Mouse (Mus musculus) lung, embryonic 16.5 days (tissue): Measurements from ENCODE around the gene Erc1. TPM values are rescaled to one million over a fixed set of nuclear protein-coding genes. Genes with fewer than 3 reads are reported as not detected.

Source experiments
- ATAC-seq: fragments of 200-750 bp; cut with Nextera tagmentation; 2 replicates; pipeline ENCODE4 v1.8.0; 2017; ENCODE audit warnings: low read depth, mild to moderate bottlenecking, moderate library complexity
- H3K27ac ChIP-seq: fragments of 300-500 bp; sonication (generic); 2 replicates; pipeline ENCODE4 v1.5.1; 2014; ENCODE audit warnings: mild to moderate bottlenecking, control low read depth, low read length
- H3K27me3 ChIP-seq: fragments of 300-500 bp; sonication (generic); 2 replicates; pipeline ENCODE4 v1.6.1; 2014; ENCODE audit warnings: low read depth, low read length, mixed read lengths; ENCODE audit not compliant: control insufficient read depth, insufficient read depth
- H3K36me3 ChIP-seq: fragments of 300-500 bp; sonication (generic); 2 replicates; pipeline ENCODE4 v1.6.1; 2014; ENCODE audit warnings: low read length; ENCODE audit not compliant: control insufficient read depth, insufficient read depth
- H3K4me1 ChIP-seq: fragments of 300-500 bp; sonication (generic); replicated peaks from 2 replicates; pipeline ENCODE4 v1.6.1; 2014; ENCODE audit warnings: low read length, mixed read lengths; ENCODE audit not compliant: control insufficient read depth, insufficient read depth
- H3K4me2 ChIP-seq: fragments of 300-500 bp; sonication (generic); 2 replicates; pipeline ENCODE4 v1.6.1; 2014; ENCODE audit warnings: low read depth, low read length, control low read depth
- H3K4me3 ChIP-seq: fragments of 300-500 bp; sonication (generic); 2 replicates; pipeline ENCODE4 v1.5.1; 2014; ENCODE audit warnings: mild to moderate bottlenecking, low read length, control low read depth
- H3K9ac ChIP-seq: fragments of 300-500 bp; sonication (generic); 2 replicates; pipeline ENCODE4 v1.6.1; 2014; ENCODE audit warnings: low read length, control low read depth
- H3K9me3 ChIP-seq: fragments of 300-500 bp; sonication (generic); 2 replicates; pipeline ENCODE4 v1.6.1; 2016; ENCODE audit warnings: low read length; ENCODE audit not compliant: control insufficient read depth
- WGBS: fragments of 180-500 bp; shearing (Covaris S2); extraction: QIAGEN DNeasy Blood & Tissue Kit; methylation state at CpG from one replicate; pipeline ENCODE4 v1.1.7; 2014; 5-methylcytosine and 5-hydroxymethylcytosine counted together
- polyA plus RNA-seq: library from polyadenylated mRNA; unstranded; fragments of >200 nt; fragmentation: Nextera tagmentation; extraction: Ambion mirVana; gene quantifications from 2 replicates; pipeline ENCODE4 v1.2.1, GENCODE M21; 2015

Erc1 gene
- polyA plus RNA-seq, 1 experiment from 2014 or later, result 14.2 TPM

DNA sequence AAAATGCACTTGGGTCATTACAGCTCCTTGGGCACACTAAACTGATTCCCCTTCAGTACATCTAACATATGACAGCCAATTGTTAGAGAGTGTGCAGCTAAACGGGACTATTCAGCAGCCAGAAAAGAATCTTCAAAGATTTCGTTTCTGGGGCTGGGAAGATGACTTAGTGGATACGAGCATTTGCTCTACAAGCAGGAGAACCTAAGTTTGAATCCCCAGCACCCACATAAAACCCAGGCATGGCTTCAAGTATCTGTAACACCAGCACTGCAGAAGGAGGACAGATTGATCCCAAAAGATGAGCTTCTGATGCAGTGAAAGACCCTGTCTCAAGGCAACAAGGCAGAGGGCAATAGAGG is 1.4 kb upstream of the Erc1 start:
- no peaks in the 10 kb centered on the region for H3K36me3 ChIP-seq
- no peak for ATAC-seq

DNA sequence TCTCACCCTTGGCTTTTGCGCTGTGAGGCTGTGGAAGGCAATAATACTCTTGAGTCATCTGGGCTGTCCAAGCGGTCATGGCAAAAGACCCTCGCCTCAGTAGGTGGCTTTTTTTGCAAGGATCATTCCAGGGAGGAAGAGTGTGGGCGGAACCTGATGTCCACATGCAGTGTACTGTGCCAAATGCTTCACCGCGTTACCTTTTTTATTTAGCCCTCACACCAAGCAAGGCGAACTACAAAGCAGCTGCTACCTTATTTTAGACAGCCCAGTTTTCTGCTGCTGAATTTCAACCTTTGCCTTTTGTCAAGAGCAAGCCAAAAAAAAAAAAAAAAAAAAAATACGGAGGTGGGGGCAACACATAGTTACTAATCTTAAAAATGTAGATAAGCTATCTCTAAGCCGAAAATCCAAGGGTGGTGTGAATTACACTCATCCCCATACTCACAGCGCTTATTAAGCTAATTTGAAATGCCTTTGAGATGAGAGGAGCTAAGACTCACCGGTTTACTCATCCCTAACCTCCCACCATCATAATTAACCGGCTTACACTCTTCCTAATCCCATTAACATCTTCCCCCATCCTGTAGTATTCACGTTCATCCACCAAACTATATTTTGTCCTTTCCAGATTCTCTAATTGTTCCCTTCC is 855 bp upstream of the Erc1 start:
- peak overlapping the region; percentile 97 for H3K4me3 ChIP-seq
- 12% methylated on average over 13 of the region's 13 CpGs for whole genome bisulfite sequencing
- no peaks in the 10 kb centered on the region for H3K36me3 ChIP-seq
- H3K4me2 ChIP-seq, result peak overlapping the region; percentile 81
- H3K9ac ChIP-seq, result peak overlapping the region; percentile 93
- no peaks in the 10 kb centered on the region for H3K9me3 ChIP-seq
- no peak for ATAC-seq
- H3K4me1 ChIP-seq, result peaks cover 13% of the 10 kb centered on the region
- H3K27me3 ChIP-seq, result no peaks in the 10 kb centered on the region
- H3K27ac ChIP-seq, result peak overlapping the region; percentile 96

More for the DNA sequence above, 1.4 kb upstream of the Erc1 start:
- H3K27ac ChIP-seq, result no peak overlapping the region
- WGBS, result 62% methylated on average over 3 of the region's 3 CpGs
- H3K4me3 ChIP-seq, result peak overlapping the region; percentile 97
- no peaks in the 10 kb centered on the region for H3K27me3 ChIP-seq
- peak overlapping the region; percentile 81; the same call in 1 of the 2 replicates for H3K4me2 ChIP-seq
- H3K4me1 ChIP-seq, result peaks cover 13% of the 10 kb centered on the region
- H3K9ac ChIP-seq, result peak overlapping the region; percentile 93; the same call in 1 of the 2 replicates
- H3K9me3 ChIP-seq, result no peaks in the 10 kb centered on the region

DNA sequence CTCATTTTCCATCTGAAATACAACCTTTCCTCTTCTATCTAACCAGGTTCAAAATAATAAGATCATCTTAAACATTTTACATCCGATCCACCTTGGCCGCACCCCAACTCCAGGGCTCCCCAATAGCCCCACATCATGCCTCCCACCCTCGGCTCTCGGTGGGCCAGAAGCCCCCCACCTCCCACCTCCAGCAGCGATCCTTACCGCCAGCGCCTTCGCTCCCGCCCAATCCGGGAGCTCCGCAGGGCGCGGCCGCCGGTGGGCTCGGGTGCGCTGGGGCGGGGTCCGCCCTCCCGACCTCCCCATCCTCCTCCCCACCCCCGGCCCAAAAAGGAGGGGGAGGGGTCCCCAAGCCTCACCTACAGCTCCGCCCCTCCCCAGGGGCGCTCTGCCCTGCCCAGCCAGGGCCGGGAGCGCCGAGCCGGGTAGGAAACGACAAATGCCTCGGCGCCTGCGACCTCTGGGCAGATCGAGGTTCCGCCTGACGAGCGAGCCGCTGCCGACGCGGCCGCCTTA is 391 bp downstream of the Erc1 start:
- peak; percentile 26 for ATAC-seq
- H3K4me1 ChIP-seq, result peaks cover 13% of the 10 kb centered on the region
- peak overlapping the region; percentile 96 for H3K27ac ChIP-seq
- peak overlapping the region; percentile 97 for H3K4me3 ChIP-seq
- no peaks in the 10 kb centered on the region for H3K27me3 ChIP-seq
- WGBS, result 0% methylated on average over 37 of the region's 40 CpGs
- H3K9ac ChIP-seq, result peak overlapping the region; percentile 93
- H3K36me3 ChIP-seq, result no peaks in the 10 kb centered on the region
- H3K9me3 ChIP-seq, result no peaks in the 10 kb centered on the region
- H3K4me2 ChIP-seq, result peak overlapping the region; percentile 92

DNA sequence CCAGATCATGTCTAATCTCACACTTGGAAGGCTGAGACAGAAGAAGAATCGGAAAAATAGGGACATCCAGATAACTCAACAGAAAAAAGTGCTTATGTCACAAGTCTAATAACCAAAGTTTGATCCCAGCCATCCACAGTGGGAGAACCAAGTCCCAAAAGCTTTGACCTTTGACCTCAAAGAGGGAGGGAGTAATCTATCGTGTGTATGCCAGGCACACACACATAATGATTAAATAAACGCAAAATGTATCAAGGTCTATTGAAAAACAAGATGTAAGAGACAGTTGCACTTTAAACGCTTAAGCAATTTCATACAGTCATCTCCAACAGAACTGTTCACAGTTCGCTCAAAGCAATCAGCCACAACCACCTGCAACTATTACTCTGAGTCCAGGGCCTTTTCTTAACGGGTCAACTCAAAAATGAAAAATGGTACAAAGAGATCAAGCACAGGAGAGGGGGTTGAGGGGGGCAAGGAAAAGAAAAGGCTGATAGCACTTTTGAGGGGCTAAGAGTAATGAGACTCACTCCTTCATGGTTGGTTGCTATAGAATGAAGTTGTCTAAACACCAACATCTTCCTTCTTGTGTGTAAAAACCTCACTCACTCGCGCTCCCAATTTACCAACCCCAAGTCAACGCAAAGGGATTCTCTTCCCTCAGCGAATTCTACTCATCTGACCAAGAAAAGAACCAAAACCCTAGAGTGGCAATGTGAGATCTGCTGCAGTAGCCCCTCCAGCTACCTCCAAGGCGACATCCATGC is 1.0 kb downstream of the Erc1 start:
- peak overlapping the region; percentile 96; the same call in 1 of the 2 replicates for H3K27ac ChIP-seq
- H3K9me3 ChIP-seq, result no peaks in the 10 kb centered on the region
- WGBS, result 20% methylated on average over 11 of the region's 11 CpGs
- H3K4me2 ChIP-seq, result peak overlapping the region; percentile 92
- H3K36me3 ChIP-seq, result no peaks in the 10 kb centered on the region
- no peak for ATAC-seq
- H3K9ac ChIP-seq, result peak overlapping the region; percentile 93
- peak overlapping the region; percentile 97 for H3K4me3 ChIP-seq
- no peaks in the 10 kb centered on the region for H3K27me3 ChIP-seq
- peaks cover 13% of the 10 kb centered on the region for H3K4me1 ChIP-seq

DNA sequence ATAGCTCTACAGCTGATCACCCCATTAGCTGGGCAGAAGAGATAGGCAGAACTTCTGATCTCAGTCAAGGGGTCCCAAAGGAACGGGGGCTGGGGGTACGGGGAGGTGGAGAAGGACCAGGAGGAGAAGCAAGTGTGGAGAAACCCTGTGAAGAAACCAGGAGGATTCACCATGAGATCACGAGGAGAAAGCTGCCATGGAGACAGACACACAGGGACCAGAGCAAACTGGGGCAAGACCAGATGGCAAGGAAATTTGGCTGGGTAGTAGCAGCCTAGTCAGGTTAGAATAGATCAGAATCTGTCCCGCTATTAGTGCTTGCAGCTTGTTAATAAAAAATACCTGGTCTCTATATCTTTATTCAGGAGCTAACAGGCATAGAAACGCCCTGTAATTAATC is 18.0 kb downstream of the Erc1 start:
- no peak for ATAC-seq
- Histone ChIP-seq H3K9me3 (no peaks in the 10 kb centered on the region), H3K4me3 (no peak overlapping the region), H3K9ac (no peak overlapping the region), H3K36me3 (no peaks in the 10 kb centered on the region), H3K4me2 (no peak overlapping the region), H3K27me3 (no peaks in the 10 kb centered on the region), H3K4me1 (0 out of 2 replicates have a peak, but pooled peaks cover 4% of the 10 kb centered on the region), H3K27ac (no peak overlapping the region)
- WGBS, result 78% methylated on average over 5 of the region's 5 CpGs

GRCm38 (mm10) chr6:119828165-119828564 is 19.8 kb downstream of the Erc1 start:
- no peak overlapping the region for H3K27ac ChIP-seq
- WGBS, result 97% methylated on average over 1 of the region's 1 CpGs
- H3K9me3 ChIP-seq, result no peaks in the 10 kb centered on the region
- no peak for ATAC-seq
- no peak overlapping the region for H3K9ac ChIP-seq
- H3K4me1 ChIP-seq, result 0 out of 2 replicates have a peak, but pooled peaks cover 4% of the 10 kb centered on the region
- H3K4me3 ChIP-seq, result no peak overlapping the region
- no peaks in the 10 kb centered on the region for H3K27me3 ChIP-seq
- peaks cover 7% of the 10 kb centered on the region; the same call in 1 of the 2 replicates for H3K36me3 ChIP-seq
- H3K4me2 ChIP-seq, result no peak overlapping the region

DNA sequence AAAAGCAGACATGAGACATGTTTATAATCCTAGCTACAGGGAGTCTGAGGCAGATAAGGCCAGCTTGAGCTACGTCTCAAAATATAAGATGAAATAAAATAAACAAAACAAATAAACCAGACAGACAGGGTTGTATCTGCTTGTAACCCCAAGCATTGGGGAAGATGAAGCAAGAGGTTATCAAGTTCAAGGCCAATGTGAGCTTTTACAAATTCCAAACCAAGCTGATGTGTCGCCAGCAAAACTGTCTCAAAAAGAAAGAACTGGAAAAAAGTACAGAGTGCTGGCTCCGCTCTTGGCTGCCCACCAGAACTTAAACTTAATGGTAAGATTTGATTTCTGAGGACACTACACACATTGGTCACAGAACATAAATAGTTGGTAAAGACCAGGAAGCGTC is 21.3 kb downstream of the Erc1 start:
- H3K4me2 ChIP-seq, result peak overlapping the region; percentile 18; the same call in 1 of the 2 replicates
- no peak overlapping the region for H3K9ac ChIP-seq
- WGBS, result 53% methylated on average over 4 of the region's 4 CpGs
- H3K4me3 ChIP-seq, result no peak overlapping the region
- no peaks in the 10 kb centered on the region for H3K9me3 ChIP-seq
- H3K27ac ChIP-seq, result no peak overlapping the region
- no peak for ATAC-seq
- H3K27me3 ChIP-seq, result no peaks in the 10 kb centered on the region
- H3K4me1 ChIP-seq, result 0 out of 2 replicates have a peak, but pooled peaks cover 4% of the 10 kb centered on the region
- H3K36me3 ChIP-seq, result peaks cover 7% of the 10 kb centered on the region; the same call in 1 of the 2 replicates

GRCm38 (mm10) chr6:119822216-119822615 is 25.8 kb downstream of the Erc1 start:
- Histone ChIP-seq H3K4me2 (no peak overlapping the region), H3K9ac (no peak overlapping the region), H3K9me3 (no peaks in the 10 kb centered on the region), H3K36me3 (peaks cover 7% of the 10 kb centered on the region; the same call in 1 of the 2 replicates), H3K4me1 (0 out of 2 replicates have a peak, but pooled peaks cover 4% of the 10 kb centered on the region), H3K27me3 (no peaks in the 10 kb centered on the region), H3K27ac (no peak overlapping the region), H3K4me3 (no peak overlapping the region)
- WGBS, result 85% methylated on average over 1 of the region's 1 CpGs
- no peak for ATAC-seq

GRCm38 (mm10) chr6:119821158-119821557 is 26.8 kb downstream of the Erc1 start:
- H3K9me3 ChIP-seq, result no peaks in the 10 kb centered on the region
- 84% methylated on average over 1 of the region's 1 CpGs for WGBS
- peaks cover 7% of the 10 kb centered on the region; the same call in 1 of the 2 replicates for H3K36me3 ChIP-seq
- no peak overlapping the region for H3K27ac ChIP-seq
- H3K4me1 ChIP-seq, result no peaks in the 10 kb centered on the region
- H3K4me3 ChIP-seq, result no peak overlapping the region
- H3K9ac ChIP-seq, result no peak overlapping the region
- no peaks in the 10 kb centered on the region for H3K27me3 ChIP-seq
- no peak overlapping the region for H3K4me2 ChIP-seq
- no peak for ATAC-seq
